Mouse (Mus musculus): ENCODE measurements around the gene Eya4. TPM values are rescaled to one million over a fixed set of nuclear protein-coding genes. Genes with fewer than 3 reads are reported as not detected.

Gene Eya4
- polyA plus RNA-seq, 1 experiment: 6.9 TPM

DNA sequence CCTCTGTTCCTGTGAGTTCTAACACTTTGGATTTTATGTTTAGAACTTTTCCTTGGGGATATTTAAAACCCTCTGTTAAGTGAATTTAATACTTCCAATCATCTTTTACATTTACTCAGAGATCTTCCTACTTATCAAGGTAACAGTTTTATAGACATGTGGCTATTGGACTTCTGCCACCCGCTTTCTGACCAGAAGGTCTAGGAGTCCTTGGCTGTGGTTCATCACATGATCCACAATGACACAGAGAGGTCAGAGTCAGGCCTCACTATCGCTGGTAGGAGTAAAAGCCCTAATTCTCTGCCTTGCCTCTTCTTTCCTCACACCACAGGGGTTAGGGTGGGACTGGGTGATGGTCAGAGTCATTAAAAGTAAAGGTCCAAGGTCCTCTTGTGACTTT, 277.2 kb downstream of the Eya4 start:
- H3K27me3 ChIP-seq (ENCODE audit: control insufficient read depth, insufficient read depth, low read length, poor library complexity, severe bottlenecking): no peaks in the 10 kb centered on the region
- no peaks in the 10 kb centered on the region for H3K9me3 ChIP-seq (replicated peaks; ENCODE audit: control insufficient read depth, insufficient read depth, low read length, poor library complexity, severe bottlenecking)
- no peaks in the 10 kb centered on the region for H3K4me1 ChIP-seq (ENCODE audit: control insufficient read depth, insufficient read depth, low read length)
- no peak overlapping the region for H3K27ac ChIP-seq (ENCODE audit: insufficient read depth, low read length)
- no peak overlapping the region for H3K4me3 ChIP-seq (ENCODE audit: low read depth, low read length)
- TF ChIP-seq CTCF (IDR thresholded peaks at IDR 0.05; ENCODE audit: low read depth, low read length): no peak
- H3K9ac ChIP-seq (ENCODE audit: low read depth, poor library complexity, severe bottlenecking): no peak overlapping the region
- H3K36me3 ChIP-seq (ENCODE audit: control insufficient read depth, insufficient read depth, low read length, poor library complexity, severe bottlenecking): no peaks in the 10 kb centered on the region

DNA sequence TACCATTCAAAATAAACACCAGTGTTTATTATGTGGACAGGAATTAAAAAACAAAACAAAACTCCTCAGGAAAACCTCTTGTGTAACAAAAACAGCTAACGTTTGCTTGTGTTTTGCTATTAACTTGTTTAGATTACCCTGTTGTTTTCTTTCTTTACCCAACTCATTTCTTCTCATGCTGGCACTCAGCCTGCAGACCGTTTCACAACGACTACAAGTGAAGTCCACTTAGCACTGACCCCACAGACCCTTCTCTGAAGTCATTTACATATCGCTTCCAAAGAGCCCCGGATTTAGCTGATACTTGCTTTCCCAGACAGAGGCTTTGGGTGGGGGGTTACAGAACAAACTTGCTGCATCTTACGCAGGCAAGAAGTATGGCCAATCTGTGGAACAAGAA, 286.9 kb downstream of the Eya4 start:
- H3K36me3 ChIP-seq (ENCODE audit: control insufficient read depth, insufficient read depth, low read length, poor library complexity, severe bottlenecking): no peaks in the 10 kb centered on the region

DNA sequence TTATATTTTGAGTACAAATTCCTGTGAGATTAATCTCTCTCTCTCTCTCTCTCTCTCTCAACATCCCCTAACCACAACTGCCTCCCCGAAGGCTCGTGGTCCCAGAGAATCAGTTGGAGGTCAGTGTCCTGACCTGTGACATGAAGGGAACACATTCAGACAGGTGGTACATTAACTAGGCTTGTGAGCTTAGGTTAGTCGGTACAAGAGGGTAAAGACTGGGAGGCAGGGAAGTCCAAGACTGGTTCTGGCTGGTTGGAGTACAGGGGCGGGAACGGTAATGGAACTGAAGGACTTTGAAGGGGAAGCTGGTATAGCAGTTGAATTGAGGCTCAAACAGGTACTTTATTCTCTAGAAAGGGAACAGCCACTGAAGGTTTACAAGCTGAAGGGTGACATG, 287.9 kb downstream of the Eya4 start:
- no peak overlapping the region for H3K27ac ChIP-seq (ENCODE audit: insufficient read depth, low read length)
- no peaks in the 10 kb centered on the region for H3K27me3 ChIP-seq (ENCODE audit: control insufficient read depth, insufficient read depth, low read length, poor library complexity, severe bottlenecking)
- H3K4me1 ChIP-seq (ENCODE audit: control insufficient read depth, insufficient read depth, low read length): no peaks in the 10 kb centered on the region
- H3K4me3 ChIP-seq (ENCODE audit: low read depth, low read length): no peak overlapping the region
- no peaks in the 10 kb centered on the region; the same call in 1 of the 2 replicates for H3K9me3 ChIP-seq (replicated peaks; ENCODE audit: control insufficient read depth, insufficient read depth, low read length, poor library complexity, severe bottlenecking)
- TF ChIP-seq EP300 (IDR thresholded peaks at IDR 0.05; ENCODE audit: insufficient read depth, low read depth, low read length): no peak
- TF ChIP-seq POLR2A (IDR thresholded peaks at IDR 0.05; ENCODE audit: insufficient read depth, low read length): no peak
- no peak for TF ChIP-seq CTCF (IDR thresholded peaks at IDR 0.05; ENCODE audit: low read depth, low read length)
- H3K9ac ChIP-seq (ENCODE audit: low read depth, poor library complexity, severe bottlenecking): no peak overlapping the region
- H3K36me3 ChIP-seq (ENCODE audit: control insufficient read depth, insufficient read depth, low read length, poor library complexity, severe bottlenecking): no peaks in the 10 kb centered on the region

More for the DNA sequence above, 286.9 kb downstream of the Eya4 start:
- Histone ChIP-seq H3K4me1 (ENCODE audit: control insufficient read depth, insufficient read depth, low read length) (no peaks in the 10 kb centered on the region), H3K27me3 (ENCODE audit: control insufficient read depth, insufficient read depth, low read length, poor library complexity, severe bottlenecking) (no peaks in the 10 kb centered on the region), H3K9ac (ENCODE audit: low read depth, poor library complexity, severe bottlenecking) (no peak overlapping the region), H3K9me3 (replicated peaks; ENCODE audit: control insufficient read depth, insufficient read depth, low read length, poor library complexity, severe bottlenecking) (no peaks in the 10 kb centered on the region; the same call in 1 of the 2 replicates), H3K27ac (ENCODE audit: insufficient read depth, low read length) (no peak overlapping the region), H3K4me3 (ENCODE audit: low read depth, low read length) (no peak overlapping the region)
- TF ChIP-seq CTCF (IDR thresholded peaks at IDR 0.05; ENCODE audit: low read depth, low read length) (no peak), EP300 (IDR thresholded peaks at IDR 0.05; ENCODE audit: insufficient read depth, low read depth, low read length) (no peak), POLR2A (IDR thresholded peaks at IDR 0.05; ENCODE audit: insufficient read depth, low read length) (no peak)

DNA sequence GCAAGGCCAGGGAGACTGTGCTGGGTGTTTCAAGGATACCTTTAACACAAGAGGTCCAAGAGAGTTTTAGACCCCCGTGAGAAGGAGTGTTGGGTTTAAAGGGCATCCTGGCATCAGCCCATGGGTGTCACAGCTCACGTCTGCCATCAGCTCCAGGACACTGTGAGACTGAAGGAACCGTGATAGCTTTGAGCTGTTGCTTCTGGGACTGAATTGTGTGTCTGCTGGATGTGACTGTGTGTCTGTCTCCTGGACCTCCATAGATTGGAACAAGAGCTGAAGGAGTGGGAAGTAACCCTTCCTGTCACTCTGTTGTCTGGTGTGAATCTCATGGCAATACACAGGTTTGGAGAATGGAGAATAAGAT, 289.9 kb downstream of the Eya4 start:
- Histone ChIP-seq H3K4me1 (ENCODE audit: control insufficient read depth, insufficient read depth, low read length) (no peaks in the 10 kb centered on the region), H3K27me3 (ENCODE audit: control insufficient read depth, insufficient read depth, low read length, poor library complexity, severe bottlenecking) (no peaks in the 10 kb centered on the region), H3K27ac (ENCODE audit: insufficient read depth, low read length) (no peak overlapping the region), H3K9ac (ENCODE audit: low read depth, poor library complexity, severe bottlenecking) (no peak overlapping the region), H3K36me3 (ENCODE audit: control insufficient read depth, insufficient read depth, low read length, poor library complexity, severe bottlenecking) (no peaks in the 10 kb centered on the region), H3K9me3 (replicated peaks; ENCODE audit: control insufficient read depth, insufficient read depth, low read length, poor library complexity, severe bottlenecking) (no peaks in the 10 kb centered on the region; the same call in 1 of the 2 replicates), H3K4me3 (ENCODE audit: low read depth, low read length) (no peak overlapping the region)
- TF ChIP-seq EP300 (IDR thresholded peaks at IDR 0.05; ENCODE audit: insufficient read depth, low read depth, low read length) (no peak), CTCF (IDR thresholded peaks at IDR 0.05; ENCODE audit: low read depth, low read length) (no peak), POLR2A (IDR thresholded peaks at IDR 0.05; ENCODE audit: insufficient read depth, low read length) (no peak)

DNA sequence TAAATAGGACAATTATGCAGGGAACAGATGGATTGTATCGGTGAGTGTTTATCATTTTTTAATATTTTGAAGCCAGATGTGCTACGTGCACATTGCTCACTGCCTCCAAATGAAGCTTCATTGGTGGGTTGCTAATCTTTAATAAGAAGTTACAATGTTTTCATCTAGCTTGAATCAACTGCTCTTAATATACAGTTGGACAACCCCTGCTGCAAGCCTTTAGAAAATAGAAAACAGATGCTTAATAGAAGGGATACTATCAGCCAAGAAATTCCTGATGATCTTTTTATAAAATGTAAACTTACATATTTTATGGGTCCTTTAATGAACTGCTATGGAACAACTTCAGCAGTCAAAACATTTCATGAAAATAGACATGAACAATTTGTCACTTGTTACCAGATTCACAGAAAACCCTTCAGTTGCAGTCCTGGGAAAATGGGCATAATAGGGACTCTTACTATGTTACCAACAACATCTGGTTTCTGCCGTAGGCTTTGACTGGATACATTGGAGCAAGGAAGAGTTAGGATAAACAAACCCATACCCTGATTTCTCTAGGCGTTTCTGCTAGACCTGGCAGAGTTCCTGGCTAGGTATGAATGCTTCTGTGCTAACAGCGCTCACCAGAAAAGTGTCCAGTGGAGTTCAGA, 290.4 kb downstream of the Eya4 start:
- H3K27me3 ChIP-seq (ENCODE audit: control insufficient read depth, insufficient read depth, low read length, poor library complexity, severe bottlenecking): no peaks in the 10 kb centered on the region

DNA sequence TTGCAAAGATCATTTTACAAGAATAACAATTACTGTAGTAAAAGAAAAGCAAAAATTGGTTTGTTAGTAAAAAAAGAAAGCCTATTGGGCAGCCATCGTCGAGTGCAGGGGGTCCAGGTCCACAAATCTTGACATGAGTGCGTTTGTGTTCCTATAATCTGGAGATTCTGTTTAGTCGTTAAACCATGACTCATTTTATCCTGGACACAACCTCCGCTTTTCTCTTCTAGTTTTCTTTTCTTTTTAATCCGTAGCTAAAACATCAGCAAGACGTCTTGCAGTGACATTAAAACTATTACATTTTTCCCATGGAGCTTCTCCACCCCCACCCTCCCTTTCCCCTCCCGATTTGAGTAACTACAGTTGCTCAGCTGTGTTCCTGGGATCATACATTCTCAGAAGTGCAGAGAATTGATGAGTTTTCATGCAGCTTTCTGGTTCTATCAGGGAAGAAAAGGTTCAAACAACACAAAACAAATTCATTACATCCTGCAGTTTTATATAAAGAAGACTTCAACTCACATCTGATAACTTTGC, 297.1 kb downstream of the Eya4 start:
- H3K4me3 ChIP-seq (ENCODE audit: low read depth, low read length): no peak overlapping the region
- H3K9ac ChIP-seq (ENCODE audit: low read depth, poor library complexity, severe bottlenecking): no peak overlapping the region
- no peak overlapping the region for H3K27ac ChIP-seq (ENCODE audit: insufficient read depth, low read length)
- H3K4me1 ChIP-seq (ENCODE audit: control insufficient read depth, insufficient read depth, low read length): no peaks in the 10 kb centered on the region
- TF ChIP-seq EP300 (IDR thresholded peaks at IDR 0.05; ENCODE audit: insufficient read depth, low read depth, low read length) (no peak), CTCF (IDR thresholded peaks at IDR 0.05; ENCODE audit: low read depth, low read length) (no peak), POLR2A (IDR thresholded peaks at IDR 0.05; ENCODE audit: insufficient read depth, low read length) (no peak)
- no peaks in the 10 kb centered on the region for H3K36me3 ChIP-seq (ENCODE audit: control insufficient read depth, insufficient read depth, low read length, poor library complexity, severe bottlenecking)
- H3K9me3 ChIP-seq (replicated peaks; ENCODE audit: control insufficient read depth, insufficient read depth, low read length, poor library complexity, severe bottlenecking): no peaks in the 10 kb centered on the region
- no peaks in the 10 kb centered on the region for H3K27me3 ChIP-seq (ENCODE audit: control insufficient read depth, insufficient read depth, low read length, poor library complexity, severe bottlenecking)

More for the DNA sequence above, 290.4 kb downstream of the Eya4 start:
- TF ChIP-seq POLR2A (IDR thresholded peaks at IDR 0.05; ENCODE audit: insufficient read depth, low read length) (no peak), CTCF (IDR thresholded peaks at IDR 0.05; ENCODE audit: low read depth, low read length) (no peak), EP300 (IDR thresholded peaks at IDR 0.05; ENCODE audit: insufficient read depth, low read depth, low read length) (no peak)
- Histone ChIP-seq H3K4me1 (ENCODE audit: control insufficient read depth, insufficient read depth, low read length) (no peaks in the 10 kb centered on the region), H3K4me3 (ENCODE audit: low read depth, low read length) (no peak overlapping the region), H3K36me3 (ENCODE audit: control insufficient read depth, insufficient read depth, low read length, poor library complexity, severe bottlenecking) (no peaks in the 10 kb centered on the region), H3K9ac (ENCODE audit: low read depth, poor library complexity, severe bottlenecking) (no peak overlapping the region), H3K9me3 (replicated peaks; ENCODE audit: control insufficient read depth, insufficient read depth, low read length, poor library complexity, severe bottlenecking) (no peaks in the 10 kb centered on the region; the same call in 1 of the 2 replicates), H3K27ac (ENCODE audit: insufficient read depth, low read length) (no peak overlapping the region)

Data from ES-Bruce4 (cell line).